Mouse (Mus musculus): ENCODE results near the gene Abcg8.

The Abcg8 gene

DNA sequence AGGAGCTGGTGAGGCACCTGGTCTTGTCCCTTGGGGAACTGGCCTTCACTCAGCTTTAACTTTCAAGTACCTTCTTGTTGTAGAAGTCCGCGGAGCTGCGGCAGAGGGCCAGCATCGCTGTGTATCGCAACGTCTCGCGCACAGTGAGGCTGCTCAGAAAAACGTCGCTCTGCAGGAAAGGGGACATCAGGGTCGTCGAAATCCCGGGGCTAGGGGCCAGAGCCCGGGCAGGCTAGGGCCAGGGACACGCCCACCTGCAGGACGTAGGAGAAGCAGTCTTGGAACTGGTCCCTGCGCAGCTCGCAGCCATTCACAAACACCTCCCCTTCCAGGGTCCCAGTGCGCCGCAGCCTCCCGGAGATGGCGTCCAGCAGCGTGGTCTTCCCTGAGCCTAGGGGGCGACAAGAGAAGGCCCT lies at the start of gene Abcg8:
Gene Abcg8 (plus strand): TSS at position 352 of the 416 bp plus-strand sequence.
- peak; percentile 59 for DNase-seq (ENCODE audit: low spot score)

GRCm38 (mm10) chr17:84626857-84627305 lies 49.2 kb upstream of the Abcg8 start:
- DNase-seq (ENCODE audit: low spot score) = no peak

GRCm38 (mm10) chr17:84627721-84628120 lies 48.4 kb upstream of the Abcg8 start:
- no peak for DNase-seq (ENCODE audit: low spot score)

- no peak for DNase-seq (ENCODE audit: low spot score)
These were observed 47.5 kb upstream of the Abcg8 start for GRCm38 (mm10) chr17:84628611-84629010.

DNA sequence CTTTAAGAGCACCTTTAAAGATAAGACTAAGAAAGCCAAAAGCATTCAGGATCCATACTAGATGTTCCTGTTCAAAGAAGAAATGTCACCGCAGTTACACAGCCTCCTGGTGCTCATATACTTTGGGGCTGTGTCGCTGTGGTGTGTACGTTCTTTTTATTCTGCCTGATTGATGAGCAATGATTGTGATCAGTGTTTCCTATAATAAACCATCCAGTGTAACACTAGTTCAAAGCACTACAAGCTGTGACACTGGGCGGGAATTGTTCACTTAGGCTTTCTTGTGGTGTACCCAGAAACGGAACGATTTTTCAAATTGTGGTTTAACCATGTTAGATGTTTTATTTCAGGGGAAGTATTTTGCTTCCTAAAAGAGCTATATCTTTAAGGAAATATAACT lies 44.3 kb upstream of the Abcg8 start:
- no peak for DNase-seq (ENCODE audit: low spot score)

DNA sequence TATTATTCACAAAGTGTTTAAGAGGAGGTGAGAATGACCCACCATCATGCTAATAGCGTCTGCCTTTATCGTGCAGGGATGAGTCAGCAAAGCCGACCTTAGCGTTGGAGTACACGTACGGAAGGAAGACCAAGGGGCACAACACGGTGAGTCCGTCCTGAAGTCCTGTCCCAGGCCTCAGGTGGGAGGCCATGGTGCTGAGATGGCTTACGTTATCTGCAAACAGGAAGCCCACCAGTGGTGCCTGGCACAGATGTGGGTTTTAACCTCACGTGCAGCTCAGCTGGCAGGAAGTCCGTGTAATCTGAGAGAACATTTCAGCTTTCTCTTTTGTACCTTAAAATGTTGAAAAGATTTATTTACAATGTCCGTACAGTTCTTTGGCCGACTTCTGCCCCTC lies 42.7 kb upstream of the Abcg8 start:
- DNase-seq (ENCODE audit: low spot score) = no peak

- no peak for DNase-seq (ENCODE audit: low spot score)
These were observed 39.8 kb upstream of the Abcg8 start for GRCm38 (mm10) chr17:84636328-84636727.

DNA sequence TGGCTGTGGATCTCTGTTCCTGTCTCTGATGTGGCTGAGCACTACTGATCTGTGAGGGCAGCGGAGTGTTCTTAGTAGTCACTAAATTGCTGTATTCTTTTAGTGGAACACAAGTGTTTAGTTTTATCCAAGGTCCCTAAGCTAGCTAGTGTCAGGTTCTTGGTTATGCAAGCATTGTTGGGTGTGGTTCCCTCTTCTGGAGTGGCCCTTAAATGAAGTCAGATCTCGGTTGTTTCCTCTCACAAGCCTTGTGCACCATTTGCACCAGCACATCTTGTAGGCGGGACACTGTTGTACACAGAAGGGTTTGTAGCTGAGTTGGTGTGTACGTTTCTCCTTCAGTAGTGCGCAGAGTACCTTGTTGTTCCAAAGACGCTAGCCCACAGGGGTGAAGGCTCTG lies 38.1 kb upstream of the Abcg8 start:
- no peak for DNase-seq (ENCODE audit: low spot score)

DNA sequence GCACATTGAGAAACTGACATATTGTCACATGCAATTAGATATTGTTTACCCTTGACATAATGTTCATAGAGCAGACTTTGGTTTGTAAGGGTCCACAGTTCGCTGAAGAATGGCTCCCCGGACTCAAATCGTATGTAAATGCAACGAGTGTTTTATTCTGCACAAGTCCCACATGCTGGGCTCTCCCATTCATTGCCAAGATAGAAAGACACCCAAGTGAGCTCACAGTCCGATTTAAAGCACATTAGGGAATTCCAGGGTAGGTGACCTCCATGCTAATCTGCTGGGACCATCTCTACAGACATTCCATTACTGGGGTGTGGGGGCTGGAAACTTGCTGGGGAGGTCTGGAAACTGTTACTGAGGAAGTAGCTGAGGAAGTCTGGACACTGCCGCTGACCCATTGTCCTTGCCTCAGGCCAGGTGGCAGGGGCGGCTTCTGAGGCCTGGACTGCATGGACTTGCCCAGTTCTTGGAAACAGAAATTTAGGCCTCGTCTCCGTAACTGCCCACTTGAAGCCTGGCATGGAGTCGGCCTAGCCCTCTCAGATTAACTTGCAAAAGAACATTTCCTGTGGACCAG lies 36.2 kb upstream of the Abcg8 start:
- DNase-seq (ENCODE audit: low spot score) = no peak

DNA sequence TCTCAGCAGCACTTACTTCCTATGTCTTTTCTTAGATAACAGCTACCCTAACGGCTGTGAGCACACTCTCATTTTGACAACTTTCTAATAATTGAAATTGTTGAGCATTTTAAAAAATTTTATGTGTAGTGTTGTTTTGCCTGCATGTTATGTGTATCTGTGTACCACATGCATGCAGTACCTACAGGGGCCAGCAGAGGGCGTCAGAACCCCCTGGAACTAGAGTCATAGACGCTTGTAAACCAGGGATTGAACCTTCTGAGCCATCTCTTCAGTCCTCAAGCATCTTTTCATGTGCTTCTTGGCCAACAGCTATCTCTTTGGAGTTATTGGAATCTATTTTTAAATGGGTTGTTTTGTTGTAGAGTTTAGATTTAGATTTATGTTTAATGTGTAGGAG lies 34.2 kb upstream of the Abcg8 start:
- peak; percentile 80 for DNase-seq (ENCODE audit: low spot score)

DNA sequence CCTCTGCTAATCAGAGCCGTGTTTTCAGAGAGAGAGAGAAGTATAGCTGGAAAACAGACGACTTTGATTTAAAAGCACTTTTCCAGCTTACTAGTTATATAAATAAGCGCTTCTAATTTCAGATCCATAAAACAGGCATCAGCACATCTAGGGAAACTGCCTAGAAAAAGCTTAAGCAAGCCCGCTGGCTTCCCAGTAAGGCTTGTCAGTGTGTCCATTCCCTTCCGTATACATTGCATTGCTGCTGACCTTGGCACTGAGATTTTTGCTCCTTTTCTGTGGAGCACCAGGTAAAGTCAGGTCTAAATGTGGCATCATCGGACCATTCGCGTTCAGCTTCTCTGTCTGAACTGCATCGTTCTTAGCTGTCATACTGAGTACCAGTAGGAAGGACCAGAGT lies 33.8 kb upstream of the Abcg8 start:
- no peak for DNase-seq (ENCODE audit: low spot score)

- no peak for DNase-seq (ENCODE audit: low spot score)
These were observed 31.6 kb upstream of the Abcg8 start for GRCm38 (mm10) chr17:84644292-84645050.

GRCm38 (mm10) chr17:84645119-84645518 lies 31.0 kb upstream of the Abcg8 start:
- DNase-seq (ENCODE audit: low spot score) = no peak

DNA sequence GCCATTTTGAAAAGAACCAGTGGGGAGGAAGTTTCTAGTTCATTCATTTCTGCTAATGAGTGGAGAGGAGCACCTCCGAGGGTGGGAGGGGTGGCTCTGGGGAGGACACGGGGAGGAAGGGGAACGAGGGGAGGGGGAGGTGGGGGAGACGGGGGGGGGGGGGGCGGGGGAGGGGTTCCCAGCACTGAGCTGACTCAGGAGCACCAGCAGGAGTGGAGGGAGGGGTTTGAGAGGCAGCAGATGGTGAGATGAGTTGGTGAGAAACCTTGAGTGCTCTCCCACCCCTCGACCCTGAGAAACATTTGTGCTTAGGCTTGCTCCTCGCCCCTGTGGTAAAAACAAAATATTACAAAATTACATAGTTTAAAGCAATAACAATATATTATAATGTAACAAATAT lies 30.2 kb upstream of the Abcg8 start:
- no peak for DNase-seq (ENCODE audit: low spot score)

DNA sequence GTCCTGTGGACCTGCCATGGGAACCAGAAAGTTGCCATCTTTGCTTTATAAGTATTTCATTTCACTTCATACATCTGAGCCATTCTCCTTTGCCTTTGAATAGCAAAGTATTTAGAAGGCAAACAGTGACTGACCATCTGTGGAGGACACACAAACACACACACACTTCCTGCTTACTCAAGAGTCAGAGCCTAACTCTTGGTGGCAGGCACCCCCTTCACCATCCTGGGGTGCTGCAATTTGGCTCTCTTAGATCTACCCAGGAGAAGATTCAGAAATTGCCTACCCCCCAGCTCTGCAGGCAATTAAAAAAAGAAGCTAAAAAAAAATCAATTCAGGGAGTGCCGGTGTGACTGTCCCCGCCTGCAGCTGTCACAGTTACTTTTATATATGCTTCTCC lies 29.6 kb upstream of the Abcg8 start:
- no peak for DNase-seq (ENCODE audit: low spot score)

DNA sequence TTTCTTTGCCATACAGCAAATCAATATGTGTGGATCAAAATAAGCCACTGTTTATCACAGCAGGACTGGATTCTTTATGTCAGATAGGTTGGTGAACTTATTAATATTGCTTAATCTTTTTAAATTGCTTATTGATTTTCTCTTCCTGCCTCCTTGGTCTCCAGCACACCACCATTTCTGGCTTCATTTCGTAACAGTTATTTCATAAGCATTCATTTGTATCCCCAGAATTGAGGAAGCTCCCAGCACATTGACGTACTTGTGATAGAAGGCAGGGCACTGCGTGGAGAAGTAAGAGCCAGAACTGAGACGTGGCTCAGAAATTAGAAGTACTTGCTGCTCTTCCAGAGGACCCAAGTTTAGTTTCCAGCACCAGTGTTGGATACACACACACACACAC lies 28.5 kb upstream of the Abcg8 start:
- DNase-seq (ENCODE audit: low spot score) = no peak

DNA sequence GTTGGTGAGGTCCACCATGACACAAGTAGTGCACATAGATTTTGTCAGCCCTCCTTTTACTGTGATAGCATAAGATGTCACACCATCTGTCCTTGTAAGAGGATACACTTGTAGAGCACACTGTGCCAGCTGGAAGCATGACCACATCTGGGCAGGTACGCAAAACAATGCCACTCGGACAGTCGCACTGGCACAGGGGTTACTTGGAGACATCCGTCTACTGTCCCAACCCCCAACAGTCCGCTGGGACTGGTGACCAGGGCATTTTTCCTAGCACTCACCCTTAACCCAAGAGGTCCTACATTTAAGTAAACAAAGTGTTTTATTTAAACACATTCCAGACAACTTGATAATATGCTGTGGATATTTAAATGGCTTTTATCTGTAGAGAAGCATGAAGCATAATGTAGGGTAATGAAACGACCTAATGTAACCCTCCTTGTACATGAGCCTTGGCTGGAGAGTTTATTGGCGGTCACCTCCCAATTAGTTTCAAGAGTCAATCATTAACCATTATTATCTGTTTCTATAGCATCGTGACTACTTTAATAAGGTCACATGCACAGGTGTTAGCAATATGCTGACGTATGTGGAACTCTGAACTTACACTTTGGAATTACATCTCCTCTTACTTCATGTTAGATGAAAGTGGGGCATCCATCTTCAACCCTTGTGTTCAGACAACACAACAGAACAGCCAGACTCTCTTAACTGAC lies 25.6 kb upstream of the Abcg8 start:
- DNase-seq (ENCODE audit: low spot score) = no peak

DNA sequence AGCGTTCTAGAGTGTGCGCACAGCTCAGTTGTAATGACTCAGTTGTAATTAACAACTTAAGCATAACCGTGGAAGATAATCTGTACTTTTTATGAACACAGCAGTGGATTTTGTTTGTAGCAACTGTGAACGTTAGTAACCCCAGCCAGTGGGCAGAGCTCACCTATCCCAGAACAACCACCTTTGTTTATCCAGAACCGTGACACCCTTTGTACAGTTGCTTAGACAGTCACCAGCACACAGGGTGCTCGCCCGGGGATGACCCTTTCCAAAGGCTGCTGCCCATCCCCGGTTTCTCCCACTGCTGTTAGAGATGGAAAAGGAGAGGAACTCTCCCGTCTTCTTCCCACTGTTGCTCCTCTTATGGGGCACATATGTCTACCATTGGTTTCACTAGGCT lies 22.6 kb upstream of the Abcg8 start:
- DNase-seq (ENCODE audit: low spot score) = no peak

DNA sequence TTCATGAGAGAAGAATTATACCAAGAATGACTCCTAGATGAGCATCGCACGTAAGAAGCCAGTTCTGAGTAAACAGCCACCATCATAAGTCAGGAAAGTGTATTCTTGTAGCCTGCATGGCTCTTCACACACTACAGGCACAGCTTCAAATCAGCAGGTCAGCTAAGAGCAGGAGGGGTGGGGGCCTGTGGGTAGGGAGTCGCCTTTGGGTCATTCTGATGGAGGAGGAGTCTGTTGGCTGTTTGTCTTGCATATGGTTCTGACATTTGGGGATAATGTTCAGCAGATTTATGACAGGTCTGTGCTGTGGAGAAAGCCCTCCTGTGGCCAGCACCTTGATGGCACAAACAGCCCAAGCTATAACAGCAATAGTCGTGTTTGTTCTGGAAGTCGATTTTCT lies 19.9 kb upstream of the Abcg8 start:
- no peak for DNase-seq (ENCODE audit: low spot score)

GRCm38 (mm10) chr17:84656653-84657421 lies 19.3 kb upstream of the Abcg8 start:
- DNase-seq (ENCODE audit: low spot score) = no peak

- DNase-seq (ENCODE audit: low spot score) = no peak
These were observed 18.7 kb upstream of the Abcg8 start for GRCm38 (mm10) chr17:84657422-84657732.

DNA sequence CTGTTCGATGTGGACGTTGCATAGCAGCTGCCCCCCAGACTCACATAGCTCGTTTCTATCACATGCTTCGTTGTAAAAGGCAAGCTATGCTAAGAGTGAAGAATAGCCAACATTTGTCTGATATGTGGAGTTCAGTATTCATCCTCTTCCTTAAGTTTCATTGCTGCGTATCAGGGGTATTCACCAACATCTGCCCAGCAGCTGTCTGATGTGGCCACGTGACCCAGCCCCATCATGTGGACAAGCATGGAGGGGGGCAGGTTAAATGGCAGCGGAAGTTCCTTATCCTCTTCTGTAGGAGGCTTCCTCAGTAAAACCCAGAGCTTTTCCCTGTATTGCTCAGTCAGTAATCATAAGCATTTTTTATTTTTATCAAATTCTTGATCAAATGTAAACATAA lies 18.3 kb upstream of the Abcg8 start:
- no peak for DNase-seq (ENCODE audit: low spot score)

- DNase-seq (ENCODE audit: low spot score) = no peak
These were observed 17.9 kb upstream of the Abcg8 start for GRCm38 (mm10) chr17:84658195-84658594.

All from testis, postnatal 10 days (tissue).